Mouse (Mus musculus): ENCODE results near the gene Dync2h1. TPM values are rescaled to one million over a fixed set of nuclear protein-coding genes. Genes with fewer than 3 reads are reported as not detected.
A peak's percentile ranks its signal among the peaks of the same experiment; 100 is the strongest.
"Not testable (repeated sequence)": the region's sequence is repeated elsewhere in the genome, so short reads cannot be mapped to it uniquely, and the experiment has no call there.

Gene Dync2h1
- total RNA-seq, 2 experiments from 2014 or later = 25.6 to 28.8 TPM

- no peak for DNase-seq (ENCODE audit: low spot score in 2 of 2)
These were observed 151.7 kb downstream of the Dync2h1 start for GRCm38 (mm10) chr9:7032553-7032952.

- no peak for DNase-seq (ENCODE audit: low spot score in 2 of 2)
These were observed 168.6 kb downstream of the Dync2h1 start for GRCm38 (mm10) chr9:7015600-7015999.

- no peak for DNase-seq (ENCODE audit: low spot score in 2 of 2)
These were observed 169.5 kb downstream of the Dync2h1 start for GRCm38 (mm10) chr9:7014733-7015132.

GRCm38 (mm10) chr9:7009785-7010184 is 174.5 kb downstream of the Dync2h1 start:
- DNase-seq (ENCODE audit: low spot score in 2 of 2) = no peak

GRCm38 (mm10) chr9:6994865-6995264 is 189.4 kb downstream of the Dync2h1 start:
- no peak for DNase-seq (ENCODE audit: low spot score in 2 of 2)

GRCm38 (mm10) chr9:6994275-6994674 is 190.0 kb downstream of the Dync2h1 start:
- no peak for DNase-seq (ENCODE audit: low spot score in 2 of 2)

GRCm38 (mm10) chr9:6988893-6989685 is 195.2 kb downstream of the Dync2h1 start:
- no peak for DNase-seq (ENCODE audit: low spot score in 2 of 2)

GRCm38 (mm10) chr9:6986161-6986560 is 198.1 kb downstream of the Dync2h1 start:
- peak; percentile 19 to 31 for DNase-seq (ENCODE audit: low spot score in 2 of 2)

- no peak for DNase-seq (ENCODE audit: low spot score in 2 of 2)
These were observed 215.1 kb downstream of the Dync2h1 start for GRCm38 (mm10) chr9:6969171-6969570.

GRCm38 (mm10) chr9:6965006-6965405 is 219.2 kb downstream of the Dync2h1 start:
- DNase-seq (ENCODE audit: low spot score in 2 of 2) = no peak

- no peak for DNase-seq (ENCODE audit: low spot score in 2 of 2)
These were observed 225.9 kb downstream of the Dync2h1 start for GRCm38 (mm10) chr9:6958311-6958710.

GRCm38 (mm10) chr9:6927399-6928035 is 256.7 kb downstream of the Dync2h1 start:
- no peak for DNase-seq (ENCODE audit: low spot score in 2 of 2)

- no peak for DNase-seq (ENCODE audit: low spot score in 2 of 2)
These were observed 270.8 kb downstream of the Dync2h1 start for GRCm38 (mm10) chr9:6913471-6913870.

- not testable (repeated sequence) for DNase-seq (ENCODE audit: low spot score in 2 of 2)
These were observed 273.7 kb downstream of the Dync2h1 start for GRCm38 (mm10) chr9:6910537-6910936.

- no peak for DNase-seq (ENCODE audit: low spot score in 2 of 2)
These were observed 282.6 kb downstream of the Dync2h1 start for GRCm38 (mm10) chr9:6901620-6902019.

GRCm38 (mm10) chr9:6891331-6891730 is 292.9 kb downstream of the Dync2h1 start:
- DNase-seq (ENCODE audit: low spot score in 2 of 2) = no peak

GRCm38 (mm10) chr9:6881187-6881984 is 302.9 kb downstream of the Dync2h1 start:
- no peak for DNase-seq (ENCODE audit: low spot score in 2 of 2)

Other genes starting within 250 kb of the Dync2h1 start
- 100 to 1,000 TPM in 1 of 2 experiments, 10 to 100 TPM in 1; 86.5 to 103 TPM for gene Dcun1d5, start 74 bp upstream of the Dync2h1 start, total RNA-seq (2021)
- gene Mmp13, start 88.1 kb upstream of the Dync2h1 start, total RNA-seq (2021) = not detected
- gene Mmp12, start 159.9 kb upstream of the Dync2h1 start, total RNA-seq (2021) = not detected
- not detected for gene Mmp1b, start 203.6 kb upstream of the Dync2h1 start, total RNA-seq (2021)

Measured in layer of hippocampus, postnatal 10 days (tissue).